Mouse (Mus musculus) midbrain, postnatal 0 days (tissue): ENCODE results near the gene Zscan12. TPM values are rescaled to one million over a fixed set of nuclear protein-coding genes. Genes with fewer than 3 reads are reported as not detected.

Experiments
- ATAC-seq: fragments of 200-750 bp; cut with Nextera tagmentation; 2 replicates; pipeline ENCODE4 v1.8.0; 2017; ENCODE audit warnings: moderate number of reproducible peaks, mild to moderate bottlenecking, moderate TSS enrichment, moderate library complexity; ENCODE audit not compliant: low FRiP score
- DNase-seq: peaks from one replicate; pipeline ENCODE4 v3.0.0-alpha.2; 2015; ENCODE audit warnings: low spot score
- H3K27ac ChIP-seq: fragments of 300-500 bp; sonication (generic); 2 replicates; pipeline ENCODE4 v1.5.1; 2014; ENCODE audit warnings: low read depth, mild to moderate bottlenecking, low read length, mixed read lengths
- H3K27me3 ChIP-seq: fragments of 300-500 bp; sonication (generic); 2 replicates; pipeline ENCODE4 v1.6.1; 2014; ENCODE audit warnings: low read length, control low read depth, mixed read lengths; ENCODE audit not compliant: insufficient read depth
- H3K36me3 ChIP-seq: fragments of 300-500 bp; sonication (generic); 2 replicates; pipeline ENCODE4 v1.6.1; 2014; ENCODE audit warnings: low read length, control low read depth, mixed read lengths; ENCODE audit not compliant: insufficient read depth
- H3K4me1 ChIP-seq: fragments of 300-500 bp; sonication (generic); 2 replicates; pipeline ENCODE4 v1.6.1; 2014; ENCODE audit warnings: mild to moderate bottlenecking, control low read depth, antibody characterized with exemption, low read length, mixed read lengths; ENCODE audit not compliant: insufficient read depth
- H3K4me2 ChIP-seq: fragments of 300-500 bp; sonication (generic); 2 replicates; pipeline ENCODE4 v1.6.1; 2014; ENCODE audit warnings: low read depth, mild to moderate bottlenecking, low read length, mixed read lengths; ENCODE audit not compliant: poor library complexity, severe bottlenecking
- H3K4me3 ChIP-seq: fragments of 300-500 bp; sonication (generic); 2 replicates; pipeline ENCODE4 v1.5.1; 2014; ENCODE audit warnings: low read depth, mild to moderate bottlenecking, low read length, moderate library complexity
- H3K9ac ChIP-seq: fragments of 300-500 bp; sonication (generic); replicated peaks from 2 replicates; pipeline ENCODE4 v1.6.1; 2014; ENCODE audit warnings: mild to moderate bottlenecking, low read length, moderate library complexity, mixed read lengths; ENCODE audit not compliant: poor library complexity, severe bottlenecking
- H3K9me3 ChIP-seq: fragments of 300-500 bp; sonication (generic); 2 replicates; pipeline ENCODE4 v1.6.1; 2016; ENCODE audit warnings: low read length, control low read depth
- CTCF ChIP-seq: IDR thresholded peaks from 2 replicates; pipeline ENCODE4 v1.5.1; 2016; ENCODE audit warnings: antibody characterized with exemption, mild to moderate bottlenecking
- WGBS: fragments of 180-500 bp; shearing (Covaris S2); extraction: QIAGEN DNeasy Blood & Tissue Kit; methylation state at CpG from one replicate; pipeline ENCODE4 v1.1.7; 2014; 5-methylcytosine and 5-hydroxymethylcytosine counted together
- polyA plus RNA-seq: library from polyadenylated mRNA; unstranded; fragments of >200 nt; fragmentation: Nextera tagmentation; extraction: Ambion mirVana; gene quantifications from 2 replicates; pipeline ENCODE4 v1.2.1, GENCODE M21; 2015
- total RNA-seq: library from RNA; depleted of rRNA; stranded (reverse); fragments of >200 nt; gene quantifications from 2 replicates; pipeline ENCODE4 v1.2.3, GENCODE M21; 2014

Gene Zscan12
- total and polyA plus RNA-seq, 2 experiments from 2014 or later, result 5.0 to 7.2 TPM

- no peaks in the 10 kb centered on the region for H3K36me3 ChIP-seq
- H3K27ac ChIP-seq, result no peak overlapping the region
- ATAC-seq, result no peak
- H3K9ac ChIP-seq, result 0 out of 2 replicates have a peak overlapping the region, but pooled peaks have one; percentile 36
- DNase-seq, result peak; percentile 71
- no peak for TF ChIP-seq CTCF
- no peaks in the 10 kb centered on the region for H3K9me3 ChIP-seq
- peak overlapping the region; percentile 43 for H3K4me3 ChIP-seq
- no peaks in the 10 kb centered on the region for H3K27me3 ChIP-seq
- WGBS, result 16% methylated on average over 18 of the region's 18 CpGs
- peak overlapping the region; percentile 50 for H3K4me2 ChIP-seq
- 0 out of 2 replicates have a peak, but pooled peaks cover 4% of the 10 kb centered on the region for H3K4me1 ChIP-seq
Observed at GRCm38 (mm10) chr13:21322509-21323375, 39.9 kb upstream of the Zscan12 start.

- TF ChIP-seq CTCF, result no peak
- Histone ChIP-seq H3K4me3 (peak overlapping the region; percentile 43; the same call in 1 of the 2 replicates), H3K27me3 (0 out of 2 replicates have a peak, but pooled peaks cover 4% of the 10 kb centered on the region), H3K36me3 (no peaks in the 10 kb centered on the region), H3K27ac (no peak overlapping the region), H3K4me2 (peak overlapping the region; percentile 50), H3K9me3 (no peaks in the 10 kb centered on the region), H3K4me1 (0 out of 2 replicates have a peak, but pooled peaks cover 5% of the 10 kb centered on the region), H3K9ac (no peak overlapping the region)
- DNase-seq (no peak), ATAC-seq (no peak)
- WGBS, result 68% methylated on average over 6 of the region's 6 CpGs
Observed at GRCm38 (mm10) chr13:21323405-21323804, 39.2 kb upstream of the Zscan12 start.

- peak; percentile 59; the same call in 1 of the 2 replicates for ATAC-seq
Observed at GRCm38 (mm10) chr13:21326191-21326590, 36.4 kb upstream of the Zscan12 start.

GRCm38 (mm10) chr13:21326657-21327211, 35.9 kb upstream of the Zscan12 start:
- Histone ChIP-seq H3K9ac (no peak overlapping the region; the same call in 1 of the 2 replicates), H3K9me3 (no peaks in the 10 kb centered on the region), H3K27ac (no peak overlapping the region), H3K4me3 (peak overlapping the region; percentile 39), H3K36me3 (no peaks in the 10 kb centered on the region), H3K4me2 (peak overlapping the region; percentile 64), H3K27me3 (0 out of 2 replicates have a peak, but pooled peaks cover 4% of the 10 kb centered on the region), H3K4me1 (0 out of 2 replicates have a peak, but pooled peaks cover 5% of the 10 kb centered on the region)
- ATAC-seq (peak; percentile 59), DNase-seq (peak; percentile 90)
- peak; percentile 91 for TF ChIP-seq CTCF
- WGBS, result under 1% methylated on average over 24 of the region's 24 CpGs

More at GRCm38 (mm10) chr13:21326191-21326590, 36.4 kb upstream of the Zscan12 start:
- peak; percentile 64 for TF ChIP-seq CTCF
- H3K36me3 ChIP-seq, result no peaks in the 10 kb centered on the region
- no peaks in the 10 kb centered on the region for H3K9me3 ChIP-seq
- DNase-seq, result peak; percentile 52
- H3K9ac ChIP-seq, result no peak overlapping the region
- H3K4me1 ChIP-seq, result 0 out of 2 replicates have a peak, but pooled peaks cover 5% of the 10 kb centered on the region
- peak overlapping the region; percentile 39 for H3K4me3 ChIP-seq
- whole genome bisulfite sequencing, result 6% methylated on average over 4 of the region's 4 CpGs
- H3K4me2 ChIP-seq, result peak overlapping the region; percentile 64
- H3K27me3 ChIP-seq, result 0 out of 2 replicates have a peak, but pooled peaks cover 4% of the 10 kb centered on the region
- H3K27ac ChIP-seq, result no peak overlapping the region

GRCm38 (mm10) chr13:21327424-21327823, 35.2 kb upstream of the Zscan12 start:
- no peak overlapping the region for H3K27ac ChIP-seq
- H3K4me2 ChIP-seq, result peak overlapping the region; percentile 64
- H3K4me3 ChIP-seq, result peak overlapping the region; percentile 39
- H3K4me1 ChIP-seq, result 0 out of 2 replicates have a peak, but pooled peaks cover 5% of the 10 kb centered on the region
- DNase-seq (peak; percentile 8), ATAC-seq (no peak)
- under 1% methylated on average over 9 of the region's 9 CpGs for WGBS
- no peaks in the 10 kb centered on the region for H3K9me3 ChIP-seq
- 0 out of 2 replicates have a peak, but pooled peaks cover 4% of the 10 kb centered on the region for H3K27me3 ChIP-seq
- no peak for TF ChIP-seq CTCF
- H3K36me3 ChIP-seq, result no peaks in the 10 kb centered on the region
- H3K9ac ChIP-seq, result 0 out of 2 replicates have a peak overlapping the region, but pooled peaks have one; percentile 9
